Mouse (Mus musculus) limb, embryonic 10.5 days (tissue): ENCODE data around the gene Gm34302. TPM values are rescaled to one million over a fixed set of nuclear protein-coding genes. Genes with fewer than 3 reads are reported as not detected.
"Not testable (repeated sequence)": the region's sequence is repeated elsewhere in the genome, so short reads cannot be mapped to it uniquely, and the experiment has no call there.

Experiments used
- DNase-seq: peaks from one replicate; pipeline ENCODE4 v3.0.0-alpha.2; 2017; ENCODE audit warnings: low spot score
- H3K27ac ChIP-seq: fragments of 300-500 bp; sonication (generic); 2 replicates; pipeline ENCODE4 v1.5.1; 2016; ENCODE audit warnings: mild to moderate bottlenecking
- H3K27me3 ChIP-seq: fragments of 300-500 bp; sonication (generic); 2 replicates; pipeline ENCODE4 v1.6.1; 2016; ENCODE audit warnings: low read depth, mild to moderate bottlenecking; ENCODE audit not compliant: poor library complexity, severe bottlenecking
- H3K36me3 ChIP-seq: fragments of 300-500 bp; sonication (generic); 2 replicates; pipeline ENCODE4 v1.6.1; 2016; ENCODE audit warnings: mild to moderate bottlenecking, moderate library complexity
- H3K4me1 ChIP-seq: fragments of 300-500 bp; sonication (generic); 2 replicates; pipeline ENCODE4 v1.6.1; 2016
- H3K4me3 ChIP-seq: fragments of 300-500 bp; sonication (generic); 2 replicates; pipeline ENCODE4 v1.5.1; 2016; ENCODE audit warnings: mild to moderate bottlenecking, moderate library complexity
- H3K9me3 ChIP-seq: fragments of 300-500 bp; sonication (generic); replicated peaks from 2 replicates; pipeline ENCODE4 v1.6.1; 2016; ENCODE audit warnings: mild to moderate bottlenecking
- whole genome bisulfite sequencing: fragments of 180-500 bp; shearing (Covaris S2); methylation state at CpG from one replicate; pipeline ENCODE4 v1.1.7; 2016; 5-methylcytosine and 5-hydroxymethylcytosine counted together
- polyA plus RNA-seq: library from polyadenylated mRNA; unstranded; fragments of >200 nt; fragmentation: Nextera tagmentation; extraction: Ambion mirVana; gene quantifications from 2 replicates; pipeline ENCODE4 v1.2.1, GENCODE M21; 2016

Gm34302 gene
- polyA plus RNA-seq: not detected in 2 replicates

DNA sequence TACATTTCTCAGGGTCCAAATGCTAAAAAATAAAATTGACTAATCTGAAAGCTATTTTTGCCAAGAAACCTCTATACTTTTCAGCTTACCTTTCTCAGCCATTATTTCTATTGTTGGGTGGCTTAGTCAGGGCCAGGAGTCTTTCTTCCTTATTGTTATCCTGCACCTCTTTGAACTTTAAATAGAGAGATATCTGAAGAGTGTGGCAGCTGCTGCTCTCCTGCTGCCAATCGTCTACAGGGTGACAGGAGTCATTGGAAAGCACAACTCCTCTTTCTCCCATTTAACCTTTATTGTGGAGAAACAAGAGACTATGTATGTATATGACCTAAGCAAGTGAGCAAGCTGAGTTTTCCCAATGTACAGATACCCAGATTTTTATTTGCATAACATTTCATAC lies at the start of gene Gm34302:
TSS of gene Gm34302 (minus strand) at position 154 of the 400 bp plus-strand sequence.
- Histone ChIP-seq H3K9me3 (no peaks in the 10 kb centered on the region), H3K4me3 (no peak within 1 kb of the TSS), H3K36me3 (no peaks in the 10 kb centered on the region), H3K27ac (no peak within 1 kb of the TSS), H3K27me3 (no peaks in the 10 kb centered on the region), H3K4me1 (no peaks in the 10 kb centered on the region)
- 71% methylated on average over 1 of the region's 1 CpGs for WGBS
- DNase-seq: no peak

DNA sequence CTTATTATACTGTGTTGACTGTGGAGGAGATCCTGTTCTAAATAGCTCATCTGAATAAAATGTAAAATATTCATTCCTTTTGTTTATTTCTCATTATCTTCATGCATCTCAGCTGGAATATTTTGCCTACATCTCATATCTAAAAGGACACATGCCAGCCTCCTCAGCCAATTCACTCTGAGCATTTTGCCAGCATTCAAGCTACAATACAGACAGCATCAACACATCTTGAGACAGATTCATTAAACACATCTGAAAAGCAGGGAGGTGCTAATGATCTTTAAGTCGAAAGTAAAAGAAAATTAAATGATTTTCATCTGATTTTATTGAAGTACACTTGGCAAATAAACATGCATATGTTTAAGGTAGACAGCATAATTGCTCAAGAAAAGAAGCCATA lies 48.2 kb upstream of the Gm34302 start:
- no peaks in the 10 kb centered on the region for H3K36me3 ChIP-seq
- no peaks in the 10 kb centered on the region for H3K4me1 ChIP-seq
- H3K27ac ChIP-seq: no peak overlapping the region
- H3K9me3 ChIP-seq: no peaks in the 10 kb centered on the region
- 70% methylated on average over 1 of the region's 1 CpGs for WGBS
- H3K4me3 ChIP-seq: no peak overlapping the region
- DNase-seq: no peak
- H3K27me3 ChIP-seq: no peaks in the 10 kb centered on the region

DNA sequence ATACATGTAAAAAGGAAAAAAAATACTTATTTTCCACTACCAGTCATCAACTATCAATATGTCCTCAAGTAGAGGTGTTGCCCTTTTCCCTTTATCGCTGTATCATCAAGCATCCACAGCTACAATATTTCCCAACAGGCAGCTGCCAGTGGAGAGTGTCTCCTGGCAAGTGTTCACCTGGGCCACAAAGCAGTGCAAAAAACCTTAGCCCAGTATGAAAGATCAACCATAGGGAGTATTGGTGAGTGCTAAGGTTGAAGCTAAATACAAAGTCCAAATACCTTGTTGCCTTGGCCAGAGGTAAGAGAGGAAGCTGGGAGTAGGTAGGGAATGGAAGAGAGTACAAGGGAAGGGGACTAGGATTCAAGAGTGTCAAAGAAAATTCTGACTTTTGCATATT lies 34.0 kb upstream of the Gm34302 start:
- Histone ChIP-seq H3K36me3 (no peaks in the 10 kb centered on the region), H3K4me3 (no peak overlapping the region), H3K27ac (no peak overlapping the region), H3K27me3 (no peaks in the 10 kb centered on the region), H3K4me1 (no peaks in the 10 kb centered on the region), H3K9me3 (no peaks in the 10 kb centered on the region)
- no peak for DNase-seq
- WGBS: 97% methylated on average over 1 of the region's 1 CpGs

DNA sequence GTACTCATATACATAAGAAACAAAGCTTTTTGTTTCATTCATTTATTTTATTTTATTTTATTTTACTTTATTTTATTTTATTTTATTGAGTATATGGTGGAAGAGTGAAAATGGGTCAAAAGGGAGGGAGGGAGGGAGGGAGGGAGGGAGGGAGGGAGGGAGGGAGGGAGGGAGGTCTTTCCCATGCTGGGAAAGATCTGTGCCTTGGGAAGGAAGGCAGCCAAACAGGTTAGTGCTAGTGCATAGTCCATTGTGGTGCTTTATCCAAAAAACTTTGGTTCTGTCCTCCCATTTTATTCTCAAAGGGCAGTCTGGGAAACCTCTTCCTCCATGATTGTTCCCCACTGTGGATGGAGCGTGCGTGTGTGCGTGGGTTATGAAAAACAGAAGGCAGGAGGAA lies 32.6 kb upstream of the Gm34302 start:
- H3K27ac ChIP-seq, H3K4me3 ChIP-seq, H3K27me3 ChIP-seq, H3K9me3 ChIP-seq, H3K36me3 ChIP-seq, H3K4me1 ChIP-seq, DNase-seq: not testable (repeated sequence)
- 96% methylated on average over 3 of the region's 3 CpGs for whole genome bisulfite sequencing

DNA sequence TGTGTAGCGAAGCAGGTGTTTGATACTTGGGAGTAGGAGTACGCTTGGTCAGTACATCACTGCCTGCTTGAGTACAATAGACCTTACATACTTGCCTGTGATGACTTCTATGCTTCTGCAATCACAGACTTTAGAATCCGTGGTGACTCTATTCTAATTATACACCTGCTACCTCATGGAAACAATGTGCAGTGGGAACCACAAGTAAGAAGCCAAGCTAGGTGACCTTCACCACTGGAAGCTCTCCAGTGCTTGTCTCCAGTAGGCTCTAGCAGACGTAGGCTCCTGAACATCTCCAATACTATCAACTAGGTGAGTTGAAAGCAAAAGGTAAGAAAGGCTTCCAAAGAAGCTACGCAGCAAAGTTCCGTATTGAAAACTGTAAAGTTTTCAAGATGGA lies 27.6 kb upstream of the Gm34302 start:
- H3K9me3 ChIP-seq: no peaks in the 10 kb centered on the region
- no peak overlapping the region for H3K4me3 ChIP-seq
- H3K4me1 ChIP-seq: no peaks in the 10 kb centered on the region
- no peaks in the 10 kb centered on the region for H3K27me3 ChIP-seq
- DNase-seq: no peak
- H3K27ac ChIP-seq: no peak overlapping the region
- no peaks in the 10 kb centered on the region for H3K36me3 ChIP-seq
- WGBS: 93% methylated on average over 6 of the region's 6 CpGs

DNA sequence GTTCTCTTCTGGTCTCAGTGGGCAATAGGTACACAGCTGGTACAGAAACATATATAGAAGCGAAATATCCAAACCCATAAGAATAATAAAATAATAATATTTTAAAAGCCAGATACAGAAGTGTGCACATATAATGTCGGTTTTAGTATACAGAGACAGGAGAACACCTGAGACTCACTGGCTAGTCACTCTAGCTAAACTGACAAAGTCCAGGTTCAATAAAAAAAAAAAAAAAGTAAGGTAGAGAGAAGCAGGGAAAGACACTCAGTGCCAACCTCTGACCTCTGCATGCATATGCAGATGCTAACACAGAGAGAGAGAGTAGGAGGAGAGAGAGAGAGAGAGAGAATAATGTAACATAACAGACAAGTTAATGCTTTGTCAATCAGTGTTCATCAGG lies 25.8 kb upstream of the Gm34302 start:
- WGBS: 89% methylated on average over 2 of the region's 2 CpGs
- Histone ChIP-seq H3K27ac (no peak overlapping the region), H3K4me1 (no peaks in the 10 kb centered on the region), H3K36me3 (no peaks in the 10 kb centered on the region), H3K4me3 (no peak overlapping the region), H3K27me3 (no peaks in the 10 kb centered on the region), H3K9me3 (no peaks in the 10 kb centered on the region)
- no peak for DNase-seq

DNA sequence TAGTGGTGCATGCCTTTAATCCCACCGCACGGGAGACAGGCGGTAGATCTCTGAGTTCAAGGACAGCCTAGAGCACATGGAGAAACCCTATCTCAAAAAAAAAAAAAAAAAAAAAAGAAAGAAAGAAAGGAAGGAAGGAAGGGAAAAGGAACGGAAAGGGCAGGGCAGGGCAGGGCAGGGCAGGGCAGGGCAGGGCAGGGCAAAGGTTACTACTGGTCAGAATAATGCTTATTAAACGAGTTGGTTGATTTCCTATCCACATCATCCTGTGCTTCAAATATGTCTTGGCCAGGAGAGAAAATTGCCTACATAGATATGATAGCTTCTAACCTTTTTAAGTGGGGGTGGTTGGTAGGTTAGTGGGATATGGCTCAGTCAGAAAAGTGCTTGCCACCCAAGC lies 25.2 kb upstream of the Gm34302 start:
- no peak overlapping the region for H3K27ac ChIP-seq
- 79% methylated on average over 5 of the region's 5 CpGs for WGBS
- DNase-seq: no peak

DNA sequence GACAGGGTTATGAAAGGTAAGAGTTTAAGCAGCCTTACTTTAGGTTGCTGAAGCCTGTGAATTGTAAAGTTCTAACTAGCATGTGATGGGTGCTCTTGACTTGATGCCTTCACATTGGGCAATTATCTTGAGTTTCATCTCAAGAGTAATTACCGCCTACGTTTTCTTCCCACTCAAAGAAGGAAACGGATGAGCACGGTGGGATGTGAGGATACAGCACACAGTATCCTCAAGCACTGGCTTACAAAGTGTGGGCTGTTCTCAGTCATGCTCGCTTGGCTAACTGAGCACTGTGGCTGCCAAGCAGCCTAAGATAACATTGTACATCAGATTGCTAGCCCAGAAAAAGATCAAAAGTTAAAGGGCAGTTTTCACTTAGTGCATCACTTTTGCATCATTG lies 20.8 kb upstream of the Gm34302 start:
- no peak for DNase-seq
- H3K9me3 ChIP-seq: no peaks in the 10 kb centered on the region
- no peak overlapping the region for H3K4me3 ChIP-seq
- 90% methylated on average over 5 of the region's 5 CpGs for WGBS
- no peaks in the 10 kb centered on the region for H3K27me3 ChIP-seq
- H3K4me1 ChIP-seq: no peaks in the 10 kb centered on the region
- H3K27ac ChIP-seq: no peak overlapping the region
- H3K36me3 ChIP-seq: no peaks in the 10 kb centered on the region

More for the DNA sequence above, 25.2 kb upstream of the Gm34302 start:
- Histone ChIP-seq H3K9me3 (no peaks in the 10 kb centered on the region), H3K36me3 (no peaks in the 10 kb centered on the region), H3K4me3 (no peak overlapping the region), H3K27me3 (no peaks in the 10 kb centered on the region), H3K4me1 (no peaks in the 10 kb centered on the region)

DNA sequence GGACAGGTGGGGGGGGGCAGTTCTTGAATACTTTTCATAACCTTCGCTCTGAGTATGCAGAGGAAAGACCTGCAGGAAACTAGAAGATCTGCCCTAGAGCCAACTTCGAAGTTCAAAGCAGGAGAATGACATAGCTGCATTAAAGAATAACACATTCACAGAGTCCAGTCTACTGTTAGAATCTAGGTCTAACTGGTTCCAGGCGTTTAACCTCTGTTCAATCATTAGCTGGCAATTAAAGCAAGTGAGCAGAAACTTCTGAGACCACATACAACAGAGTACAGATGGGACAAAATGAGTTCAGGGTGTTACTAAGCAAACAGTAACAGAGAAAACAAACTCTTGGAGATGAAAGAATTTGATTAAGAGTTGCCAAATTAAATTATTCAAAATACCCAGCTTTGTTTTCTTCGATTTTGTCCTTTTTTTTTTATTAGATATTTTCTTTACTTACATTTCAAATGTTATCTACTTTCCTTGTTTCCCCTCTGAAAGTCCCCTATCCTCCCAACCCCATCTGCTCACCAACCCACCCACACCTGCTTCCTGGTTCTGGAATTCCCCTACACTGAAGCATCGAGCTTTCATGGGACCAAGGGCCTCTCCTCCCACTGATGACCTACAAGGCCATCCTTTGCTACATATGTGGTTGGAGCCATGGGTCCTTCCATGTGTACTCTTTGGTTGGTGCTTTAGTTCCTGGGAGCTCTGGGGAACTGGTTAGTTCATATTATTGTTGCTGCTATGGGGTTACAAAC lies 11.1 kb upstream of the Gm34302 start:
- no peak for DNase-seq
- 54% methylated on average over 5 of the region's 5 CpGs for WGBS
- no peaks in the 10 kb centered on the region for H3K27me3 ChIP-seq

DNA sequence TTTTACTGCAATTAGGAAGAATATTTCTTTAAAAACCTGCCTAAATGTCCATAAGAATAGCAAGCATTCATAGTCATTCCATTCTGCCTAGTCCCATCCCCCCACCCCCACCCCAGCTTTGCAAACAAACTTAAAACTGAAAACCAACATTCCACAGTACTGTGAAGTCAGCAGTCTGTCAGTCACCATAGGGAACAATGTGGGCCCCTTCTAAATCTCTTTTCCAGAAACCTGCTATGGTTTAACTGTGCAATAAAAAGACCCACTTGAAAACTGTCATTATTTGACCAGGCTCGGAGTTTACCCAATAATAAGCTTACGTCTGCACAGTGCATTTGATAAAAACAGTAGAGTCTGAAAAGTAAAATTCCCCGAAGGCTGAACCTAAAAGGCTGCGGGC lies 9.9 kb upstream of the Gm34302 start:
- H3K36me3 ChIP-seq: no peaks in the 10 kb centered on the region
- no peak overlapping the region for H3K4me3 ChIP-seq
- H3K27me3 ChIP-seq: no peaks in the 10 kb centered on the region
- H3K27ac ChIP-seq: peak overlapping the region; percentile 54; the same call in 1 of the 2 replicates
- DNase-seq: no peak
- 78% methylated on average over 4 of the region's 4 CpGs for WGBS
- no peaks in the 10 kb centered on the region for H3K9me3 ChIP-seq
- peaks cover 18% of the 10 kb centered on the region; the same call in 1 of the 2 replicates for H3K4me1 ChIP-seq

More for the DNA sequence above, 11.1 kb upstream of the Gm34302 start:
- Histone ChIP-seq H3K9me3 (no peaks in the 10 kb centered on the region), H3K27ac (peak overlapping the region; percentile 36; the same call in 1 of the 2 replicates), H3K36me3 (no peaks in the 10 kb centered on the region), H3K4me3 (no peak overlapping the region), H3K4me1 (peaks cover 18% of the 10 kb centered on the region; the same call in 1 of the 2 replicates)

DNA sequence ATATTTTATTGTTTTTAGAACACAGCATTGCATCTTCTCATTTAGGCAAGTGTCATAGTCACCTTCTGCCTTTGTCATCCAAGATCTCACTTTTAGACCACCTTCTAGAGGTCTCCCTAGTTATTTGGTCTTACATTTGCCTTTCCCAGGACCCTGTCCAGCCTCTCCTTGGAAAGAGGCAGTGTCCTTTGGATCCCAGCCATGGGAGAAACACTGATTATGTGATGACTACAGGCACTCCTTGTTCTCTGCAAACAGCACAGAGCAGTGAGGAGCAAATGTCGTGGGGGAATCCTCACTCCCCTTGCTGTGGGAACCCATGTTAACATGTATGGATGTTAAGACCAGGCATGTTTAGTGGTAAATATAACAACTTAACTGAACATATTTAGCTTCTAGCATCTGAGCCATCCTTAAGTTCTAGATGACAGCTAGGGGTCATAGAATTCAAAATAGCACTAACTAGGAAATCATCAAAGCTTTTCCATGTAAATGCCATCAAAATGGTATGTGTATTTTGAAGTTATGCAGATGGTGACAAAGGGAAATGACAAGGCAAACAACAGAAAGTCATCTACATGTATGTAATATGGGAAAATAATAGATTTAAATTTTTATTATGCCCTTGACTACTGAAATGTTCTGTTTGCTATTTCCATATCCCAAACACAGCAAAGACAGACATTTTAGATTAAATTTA lies 43.1 kb downstream of the Gm34302 start:
- WGBS: 86% methylated on average over 1 of the region's 1 CpGs
- H3K4me1 ChIP-seq: no peaks in the 10 kb centered on the region
- no peaks in the 10 kb centered on the region for H3K27me3 ChIP-seq
- H3K9me3 ChIP-seq: no peaks in the 10 kb centered on the region
- H3K4me3 ChIP-seq: no peak overlapping the region
- DNase-seq: no peak
- no peak overlapping the region for H3K27ac ChIP-seq
- no peaks in the 10 kb centered on the region for H3K36me3 ChIP-seq

DNA sequence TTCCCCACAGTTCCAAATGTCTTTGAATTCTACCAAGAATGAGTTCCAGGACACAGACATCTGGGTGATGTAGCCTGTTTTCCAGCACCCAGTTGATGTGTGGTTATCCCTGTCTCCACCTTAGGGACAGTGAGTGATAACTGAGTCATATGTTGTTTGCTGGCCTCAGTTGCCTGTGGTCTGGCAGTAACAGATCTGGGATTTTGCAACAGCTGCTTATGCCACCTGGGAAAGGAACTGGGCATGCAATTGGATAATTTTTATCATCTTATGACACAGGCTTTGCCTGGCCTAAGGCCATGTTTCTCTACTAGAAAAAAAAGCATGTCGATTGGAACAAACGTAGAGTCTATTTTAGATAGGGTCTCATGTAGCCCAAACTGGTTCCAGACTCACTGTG lies 43.9 kb downstream of the Gm34302 start:
- H3K36me3 ChIP-seq: no peaks in the 10 kb centered on the region
- no peak overlapping the region for H3K4me3 ChIP-seq
- H3K27me3 ChIP-seq: no peaks in the 10 kb centered on the region
- no peaks in the 10 kb centered on the region for H3K9me3 ChIP-seq
- no peak for DNase-seq
- WGBS: 88% methylated on average over 2 of the region's 2 CpGs
- no peaks in the 10 kb centered on the region for H3K4me1 ChIP-seq
- H3K27ac ChIP-seq: no peak overlapping the region

DNA sequence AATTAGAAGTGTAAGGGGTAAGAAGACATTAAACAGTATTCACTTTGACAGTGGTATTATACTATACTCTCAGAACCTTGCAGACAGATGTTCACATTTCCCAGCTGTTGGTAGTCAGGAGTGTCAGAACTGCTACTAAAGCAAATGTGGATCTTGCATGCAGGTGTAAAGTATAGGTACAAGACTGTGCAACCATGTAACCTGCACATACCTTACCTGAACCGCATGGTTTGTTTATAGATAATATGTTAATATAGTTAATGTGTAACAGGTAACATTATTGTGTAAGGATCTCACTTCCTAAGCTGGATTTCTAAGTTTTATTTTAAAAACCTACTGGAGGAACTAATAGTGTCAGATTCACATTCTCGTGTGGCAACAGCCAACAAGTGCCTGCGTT lies 44.8 kb downstream of the Gm34302 start:
- 91% methylated on average over 3 of the region's 3 CpGs for WGBS
- Histone ChIP-seq H3K4me1 (no peaks in the 10 kb centered on the region), H3K27ac (no peak overlapping the region), H3K36me3 (no peaks in the 10 kb centered on the region), H3K4me3 (no peak overlapping the region), H3K27me3 (no peaks in the 10 kb centered on the region), H3K9me3 (no peaks in the 10 kb centered on the region)
- DNase-seq: no peak
